Mouse (Mus musculus) bone marrow, adult 2 months (tissue): ENCODE data around the gene 1700066M21Rik.

Experiments
- CTCF ChIP-seq: fragments of 200-500 bp; IDR thresholded peaks from 2 replicates; pipeline ENCODE4 v1.5.1; 2011; ENCODE audit warnings: low read length, control low read depth; ENCODE audit not compliant: control insufficient read depth, insufficient read depth
- POLR2A ChIP-seq: fragments of 200-500 bp; IDR thresholded peaks from 2 replicates; pipeline ENCODE4 v1.6.1; 2011; ENCODE audit warnings: low read depth, mild to moderate bottlenecking, control low read depth, low read length, borderline replicate concordance; ENCODE audit not compliant: control insufficient read depth

DNA sequence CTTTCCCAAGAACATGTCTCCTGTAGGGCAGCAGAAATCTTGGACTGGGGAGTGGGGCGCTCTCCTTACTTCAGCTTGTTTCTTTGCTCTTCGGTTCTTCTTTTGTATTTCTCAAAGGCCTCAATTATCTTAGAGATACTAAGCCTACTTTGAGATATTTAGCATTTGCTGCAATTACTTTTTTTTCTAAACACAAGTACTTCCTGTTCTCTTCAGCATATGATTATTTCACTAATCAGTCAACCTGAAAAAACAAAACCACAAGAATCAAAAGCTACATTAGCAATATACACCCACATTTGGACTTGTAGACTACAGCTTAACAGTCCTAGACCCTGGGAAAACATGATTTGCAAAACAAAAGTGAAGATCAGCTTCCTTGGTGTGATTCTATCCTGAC is 2.1 kb upstream of the 1700066M21Rik start:
- TF ChIP-seq CTCF, result no peak
- no peak for TF ChIP-seq POLR2A
